Mouse (Mus musculus): ENCODE results near the gene Gm609.

DNA sequence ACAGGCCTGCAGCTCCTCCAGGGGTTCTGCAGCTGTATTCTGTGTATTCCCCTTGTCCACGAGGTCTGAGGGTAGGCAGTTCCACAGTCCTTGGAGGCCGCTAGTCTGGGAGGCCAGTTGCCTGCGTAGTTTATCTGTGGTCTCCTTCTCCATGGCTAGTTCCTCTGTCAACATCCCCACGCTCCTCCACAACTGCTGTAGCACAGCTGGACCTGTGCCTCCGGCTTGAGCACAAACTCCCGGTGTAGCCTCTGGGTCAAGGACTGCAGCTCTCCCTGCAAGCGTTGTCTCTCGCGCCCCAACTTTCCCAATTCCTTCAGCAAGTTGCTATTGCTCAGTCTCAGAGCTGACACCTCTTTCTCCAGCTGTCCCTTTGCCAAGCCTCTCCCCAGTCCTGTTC, 65.1 kb downstream of the Gm609 start:
- TF ChIP-seq CTCF (IDR thresholded peaks at IDR 0.05; ENCODE audit: extremely low read depth, insufficient read depth, low read length) (no peak), POLR2A (IDR thresholded peaks at IDR 0.05; ENCODE audit: extremely low read depth, insufficient read depth, low read length) (no peak)

Measured in cortical plate, adult 2 months (tissue).